Mouse (Mus musculus) midbrain, embryonic 16.5 days (tissue): Measurements from ENCODE around the gene E2f3. TPM values are rescaled to one million over a fixed set of nuclear protein-coding genes. Genes with fewer than 3 reads are reported as not detected.

ENCODE experiments used
- ATAC-seq: fragments of 200-750 bp; cut with Nextera tagmentation; 2 replicates; pipeline ENCODE4 v1.8.0; 2017; ENCODE audit warnings: moderate TSS enrichment
- H3K27ac ChIP-seq: fragments of 300-500 bp; sonication (generic); 2 replicates; pipeline ENCODE4 v1.5.1; 2014; ENCODE audit warnings: mild to moderate bottlenecking, low read length, mixed read lengths
- H3K27me3 ChIP-seq: fragments of 300-500 bp; sonication (generic); 2 replicates; pipeline ENCODE4 v1.6.1; 2014; ENCODE audit warnings: low read depth, low read length, mixed read lengths; ENCODE audit not compliant: control insufficient read depth, insufficient read depth
- H3K36me3 ChIP-seq: fragments of 300-500 bp; sonication (generic); 2 replicates; pipeline ENCODE4 v1.6.1; 2014; ENCODE audit warnings: mild to moderate bottlenecking, low read length, moderate library complexity, mixed read lengths; ENCODE audit not compliant: control insufficient read depth, insufficient read depth
- H3K4me1 ChIP-seq: fragments of 300-500 bp; sonication (generic); 2 replicates; pipeline ENCODE4 v1.6.1; 2014; ENCODE audit warnings: mild to moderate bottlenecking, low read length, mixed read lengths; ENCODE audit not compliant: control insufficient read depth, insufficient read depth
- H3K4me2 ChIP-seq: fragments of 300-500 bp; sonication (generic); 2 replicates; pipeline ENCODE4 v1.6.1; 2014; ENCODE audit warnings: mild to moderate bottlenecking, low read length, mixed read lengths
- H3K4me3 ChIP-seq: fragments of 300-500 bp; sonication (generic); 2 replicates; pipeline ENCODE4 v1.5.1; 2014; ENCODE audit warnings: low read depth, mild to moderate bottlenecking, low read length, moderate library complexity, mixed read lengths
- H3K9ac ChIP-seq: fragments of 300-500 bp; sonication (generic); 2 replicates; pipeline ENCODE4 v1.6.1; 2014; ENCODE audit warnings: low read depth, low read length, mixed read lengths
- H3K9me3 ChIP-seq: fragments of 300-500 bp; sonication (generic); replicated peaks from 2 replicates; pipeline ENCODE4 v1.6.1; 2014; ENCODE audit warnings: mild to moderate bottlenecking, low read length, mixed read lengths; ENCODE audit not compliant: control insufficient read depth, poor library complexity, severe bottlenecking
- WGBS: fragments of 180-500 bp; shearing (Covaris S2); extraction: QIAGEN DNeasy Blood & Tissue Kit; methylation state at CpG from one replicate; pipeline ENCODE4 v1.1.7; 2014; 5-methylcytosine and 5-hydroxymethylcytosine counted together
- polyA plus RNA-seq: library from polyadenylated mRNA; unstranded; fragments of >200 nt; fragmentation: Nextera tagmentation; extraction: Ambion mirVana; gene quantifications from 2 replicates; pipeline ENCODE4 v1.2.1, GENCODE M21; 2015

Gene E2f3
- polyA plus RNA-seq, 1 experiment from 2014 or later = 4.0 TPM

- 0% methylated on average over 32 of the region's 35 CpGs for WGBS
- Histone ChIP-seq H3K27me3 (no peaks in the 10 kb centered on the region), H3K27ac (peak overlapping the region; percentile 82), H3K9me3 (no peaks in the 10 kb centered on the region), H3K4me3 (peak overlapping the region; percentile 87), H3K9ac (peak overlapping the region; percentile 89), H3K4me2 (peak overlapping the region; percentile 95), H3K4me1 (peaks cover 5% of the 10 kb centered on the region), H3K36me3 (no peaks in the 10 kb centered on the region)
- no peak for ATAC-seq
Measured at GRCm38 (mm10) chr13:29983523-29984191, 2.2 kb downstream of the E2f3 start.

- H3K4me1 ChIP-seq = peaks cover 5% of the 10 kb centered on the region
- no peaks in the 10 kb centered on the region for H3K9me3 ChIP-seq
- peak; percentile 6; the same call in 1 of the 2 replicates for ATAC-seq
- WGBS = 23% methylated on average over 6 of the region's 6 CpGs
- peak overlapping the region; percentile 82 for H3K27ac ChIP-seq
- peak overlapping the region; percentile 95 for H3K4me2 ChIP-seq
- H3K4me3 ChIP-seq = peak overlapping the region; percentile 87
- peak overlapping the region; percentile 89 for H3K9ac ChIP-seq
- no peaks in the 10 kb centered on the region for H3K27me3 ChIP-seq
- H3K36me3 ChIP-seq = no peaks in the 10 kb centered on the region
Measured at GRCm38 (mm10) chr13:29983037-29983436, 2.8 kb downstream of the E2f3 start.

GRCm38 (mm10) chr13:29982400-29982799 is 3.5 kb downstream of the E2f3 start:
- no peak overlapping the region for H3K27ac ChIP-seq
- no peak overlapping the region for H3K4me3 ChIP-seq
- H3K36me3 ChIP-seq = no peaks in the 10 kb centered on the region
- peaks cover 5% of the 10 kb centered on the region for H3K4me1 ChIP-seq
- H3K4me2 ChIP-seq = no peak overlapping the region
- no peak overlapping the region for H3K9ac ChIP-seq
- WGBS = 79% methylated on average over 3 of the region's 3 CpGs
- no peak for ATAC-seq
- H3K27me3 ChIP-seq = no peaks in the 10 kb centered on the region
- no peaks in the 10 kb centered on the region for H3K9me3 ChIP-seq

GRCm38 (mm10) chr13:29979140-29979564 is 6.7 kb downstream of the E2f3 start:
- no peak for ATAC-seq
- Histone ChIP-seq H3K4me1 (no peaks in the 10 kb centered on the region), H3K27ac (no peak overlapping the region), H3K9me3 (no peaks in the 10 kb centered on the region), H3K4me2 (no peak overlapping the region), H3K9ac (no peak overlapping the region), H3K36me3 (no peaks in the 10 kb centered on the region), H3K4me3 (no peak overlapping the region), H3K27me3 (no peaks in the 10 kb centered on the region)
- 92% methylated on average over 7 of the region's 7 CpGs for WGBS

- WGBS = 94% methylated on average over 11 of the region's 11 CpGs
- no peaks in the 10 kb centered on the region for H3K9me3 ChIP-seq
- no peak for ATAC-seq
- no peak overlapping the region for H3K9ac ChIP-seq
- no peaks in the 10 kb centered on the region for H3K27me3 ChIP-seq
- H3K4me2 ChIP-seq = no peak overlapping the region
- no peak overlapping the region for H3K27ac ChIP-seq
- H3K36me3 ChIP-seq = no peaks in the 10 kb centered on the region
- no peaks in the 10 kb centered on the region for H3K4me1 ChIP-seq
- no peak overlapping the region for H3K4me3 ChIP-seq
Measured at GRCm38 (mm10) chr13:29977358-29977757, 8.5 kb downstream of the E2f3 start.

- no peaks in the 10 kb centered on the region for H3K4me1 ChIP-seq
- no peak overlapping the region for H3K9ac ChIP-seq
- 94% methylated on average over 5 of the region's 5 CpGs for WGBS
- no peak overlapping the region for H3K27ac ChIP-seq
- no peak for ATAC-seq
- H3K36me3 ChIP-seq = no peaks in the 10 kb centered on the region
- no peak overlapping the region for H3K4me3 ChIP-seq
- no peaks in the 10 kb centered on the region for H3K27me3 ChIP-seq
- H3K4me2 ChIP-seq = no peak overlapping the region
- no peaks in the 10 kb centered on the region for H3K9me3 ChIP-seq
Measured at GRCm38 (mm10) chr13:29974066-29974465, 11.8 kb downstream of the E2f3 start.

GRCm38 (mm10) chr13:29973610-29974009 is 12.3 kb downstream of the E2f3 start:
- no peaks in the 10 kb centered on the region for H3K36me3 ChIP-seq
- no peaks in the 10 kb centered on the region for H3K9me3 ChIP-seq
- H3K27me3 ChIP-seq = no peaks in the 10 kb centered on the region
- no peak overlapping the region for H3K4me2 ChIP-seq
- H3K4me1 ChIP-seq = no peaks in the 10 kb centered on the region
- H3K9ac ChIP-seq = no peak overlapping the region
- ATAC-seq = no peak
- 95% methylated on average over 6 of the region's 6 CpGs for WGBS
- no peak overlapping the region for H3K27ac ChIP-seq
- no peak overlapping the region for H3K4me3 ChIP-seq

- Histone ChIP-seq H3K36me3 (no peaks in the 10 kb centered on the region), H3K4me2 (no peak overlapping the region), H3K9ac (no peak overlapping the region), H3K4me1 (no peaks in the 10 kb centered on the region), H3K4me3 (no peak overlapping the region), H3K9me3 (no peaks in the 10 kb centered on the region), H3K27ac (no peak overlapping the region), H3K27me3 (no peaks in the 10 kb centered on the region)
- ATAC-seq = no peak
- WGBS = 96% methylated on average over 7 of the region's 7 CpGs
Measured at GRCm38 (mm10) chr13:29970333-29970732, 15.5 kb downstream of the E2f3 start.

GRCm38 (mm10) chr13:29968636-29969035 is 17.2 kb downstream of the E2f3 start:
- Histone ChIP-seq H3K4me1 (no peaks in the 10 kb centered on the region), H3K4me2 (no peak overlapping the region), H3K27me3 (no peaks in the 10 kb centered on the region), H3K9me3 (no peaks in the 10 kb centered on the region), H3K27ac (no peak overlapping the region), H3K36me3 (no peaks in the 10 kb centered on the region), H3K9ac (no peak overlapping the region), H3K4me3 (no peak overlapping the region)
- ATAC-seq = no peak
- 92% methylated on average over 7 of the region's 7 CpGs for WGBS
